Mouse (Mus musculus) embryonic facial prominence, embryonic 11.5 days (tissue): Measurements from ENCODE around the gene Depdc7. TPM values are rescaled to one million over a fixed set of nuclear protein-coding genes. Genes with fewer than 3 reads are reported as not detected.

ENCODE experiments used
- ATAC-seq: fragments of 200-750 bp; cut with Nextera tagmentation; replicated peaks from 2 replicates; pipeline ENCODE4 v1.8.0; 2017; ENCODE audit warnings: low read depth; ENCODE audit not compliant: insufficient number of reproducible peaks, low FRiP score, low TSS enrichment
- DNase-seq: peaks from one replicate; pipeline ENCODE4 v3.0.0-alpha.2; 2015; ENCODE audit warnings: low spot score
- H3K27ac ChIP-seq: fragments of 300-500 bp; sonication (generic); replicated peaks from 2 replicates; pipeline ENCODE4 v1.5.1; 2014; ENCODE audit warnings: mild to moderate bottlenecking, low read depth, low read length, control low read depth
- H3K27me3 ChIP-seq: fragments of 300-500 bp; sonication (generic); 2 replicates; pipeline ENCODE4 v1.6.1; 2014; ENCODE audit warnings: mild to moderate bottlenecking, low read length, moderate library complexity, mixed read lengths; ENCODE audit not compliant: control insufficient read depth, insufficient read depth
- H3K36me3 ChIP-seq: fragments of 300-500 bp; sonication (generic); replicated peaks from 2 replicates; pipeline ENCODE4 v1.6.1; 2014; ENCODE audit warnings: low read depth, mild to moderate bottlenecking, low read length, moderate library complexity, mixed read lengths; ENCODE audit not compliant: control insufficient read depth, insufficient read depth
- H3K4me1 ChIP-seq: fragments of 300-500 bp; sonication (generic); 2 replicates; pipeline ENCODE4 v1.6.1; 2014; ENCODE audit warnings: low read length, mixed read lengths; ENCODE audit not compliant: control insufficient read depth, insufficient read depth
- H3K4me2 ChIP-seq: fragments of 300-500 bp; sonication (generic); 2 replicates; pipeline ENCODE4 v1.6.1; 2014; ENCODE audit warnings: low read depth, mild to moderate bottlenecking, control low read depth, low read length, moderate library complexity
- H3K4me3 ChIP-seq: fragments of 300-500 bp; sonication (generic); 2 replicates; pipeline ENCODE4 v1.5.1; 2014; ENCODE audit warnings: low read depth, low read length, control low read depth
- H3K9ac ChIP-seq: fragments of 300-500 bp; sonication (generic); replicated peaks from 2 replicates; pipeline ENCODE4 v1.6.1; 2014; ENCODE audit warnings: mild to moderate bottlenecking, control low read depth, low read length
- H3K9me3 ChIP-seq: fragments of 300-500 bp; sonication (generic); replicated peaks from 2 replicates; pipeline ENCODE4 v1.6.1; 2016; ENCODE audit warnings: mild to moderate bottlenecking, low read length, inconsistent platforms, mixed read lengths; ENCODE audit not compliant: control insufficient read depth
- WGBS: fragments of 180-500 bp; shearing (Covaris S2); extraction: QIAGEN DNeasy Blood & Tissue Kit; methylation state at CpG from one replicate; pipeline ENCODE4 v1.1.7; 2014; 5-methylcytosine and 5-hydroxymethylcytosine counted together
- polyA plus RNA-seq: library from polyadenylated mRNA; unstranded; fragments of >200 nt; fragmentation: Nextera tagmentation; extraction: Ambion mirVana; gene quantifications from 2 replicates; pipeline ENCODE4 v1.2.1, GENCODE M21; 2014

The Depdc7 gene
- polyA plus RNA-seq, 1 experiment from 2014 or later, result 5.1 TPM

DNA sequence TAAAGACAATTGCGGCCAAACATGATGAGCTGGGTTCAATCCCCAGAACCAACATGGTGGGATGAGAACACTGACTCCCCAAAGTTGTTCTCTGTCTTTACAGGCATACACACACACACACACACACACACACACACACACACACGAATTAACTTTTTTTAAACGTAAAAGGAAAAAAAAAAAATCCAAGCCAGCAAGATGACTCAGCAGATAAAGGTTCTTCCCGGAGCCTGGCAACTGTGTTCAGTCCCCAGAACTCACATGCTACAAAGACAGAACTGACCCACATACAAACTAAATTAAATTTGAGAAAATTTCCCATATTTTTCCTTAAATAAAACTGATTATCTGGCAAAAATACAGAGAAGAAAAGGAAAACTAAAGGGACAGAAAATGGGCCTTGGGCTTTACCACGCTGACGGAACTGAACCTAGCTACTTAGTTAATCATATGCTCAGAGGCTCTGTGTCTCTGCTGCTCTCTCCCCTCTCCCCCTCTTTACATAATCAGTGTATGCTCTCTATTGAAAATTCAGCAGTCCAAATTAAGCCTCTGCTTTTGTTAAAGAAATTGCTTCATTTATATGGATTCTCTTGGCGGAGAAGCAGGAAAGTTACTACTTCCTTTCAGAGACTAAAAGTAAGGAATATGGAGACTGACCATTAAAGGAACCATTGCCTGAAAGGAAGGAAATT lies 10.0 kb downstream of the Depdc7 start:
- no peaks in the 10 kb centered on the region for H3K4me1 ChIP-seq
- no peak for DNase-seq
- WGBS, result 76% methylated on average over 7 of the region's 7 CpGs
- H3K36me3 ChIP-seq, result no peaks in the 10 kb centered on the region
- H3K9me3 ChIP-seq, result no peaks in the 10 kb centered on the region
- H3K4me2 ChIP-seq, result no peak overlapping the region
- no peak for ATAC-seq
- no peak overlapping the region for H3K9ac ChIP-seq
- H3K27ac ChIP-seq, result no peak overlapping the region
- H3K27me3 ChIP-seq, result no peaks in the 10 kb centered on the region
- H3K4me3 ChIP-seq, result no peak overlapping the region

DNA sequence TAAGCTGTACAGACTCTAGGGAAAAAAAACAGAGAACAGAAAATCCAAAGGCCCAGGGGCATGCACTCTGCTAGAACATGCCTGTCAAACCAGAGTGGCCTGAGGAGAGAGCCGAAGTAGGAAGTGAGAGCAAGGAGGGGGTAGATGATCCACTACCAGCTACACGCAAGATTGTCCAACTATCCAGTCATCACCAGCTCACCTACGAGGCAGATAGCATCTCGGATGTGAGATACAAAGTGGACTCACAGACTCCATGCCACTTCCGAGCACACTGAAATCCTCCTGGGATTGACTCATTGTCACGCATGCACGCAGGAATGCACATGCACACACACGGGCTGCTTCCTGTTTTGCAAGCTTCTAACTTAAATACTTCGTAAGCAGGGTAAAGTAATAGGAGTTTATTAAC lies 10.6 kb downstream of the Depdc7 start:
- no peak for DNase-seq
- 78% methylated on average over 9 of the region's 9 CpGs for WGBS
- Histone ChIP-seq H3K9me3 (no peaks in the 10 kb centered on the region), H3K27ac (no peak overlapping the region), H3K9ac (no peak overlapping the region), H3K36me3 (no peaks in the 10 kb centered on the region), H3K4me1 (no peaks in the 10 kb centered on the region), H3K4me3 (no peak overlapping the region), H3K27me3 (no peaks in the 10 kb centered on the region), H3K4me2 (no peak overlapping the region)
- no peak for ATAC-seq

- 72% methylated on average over 1 of the region's 1 CpGs for WGBS
- Histone ChIP-seq H3K27me3 (no peaks in the 10 kb centered on the region), H3K9me3 (no peaks in the 10 kb centered on the region)
These were observed 15.3 kb downstream of the Depdc7 start for GRCm38 (mm10) chr2:104727369-104727768.

DNA sequence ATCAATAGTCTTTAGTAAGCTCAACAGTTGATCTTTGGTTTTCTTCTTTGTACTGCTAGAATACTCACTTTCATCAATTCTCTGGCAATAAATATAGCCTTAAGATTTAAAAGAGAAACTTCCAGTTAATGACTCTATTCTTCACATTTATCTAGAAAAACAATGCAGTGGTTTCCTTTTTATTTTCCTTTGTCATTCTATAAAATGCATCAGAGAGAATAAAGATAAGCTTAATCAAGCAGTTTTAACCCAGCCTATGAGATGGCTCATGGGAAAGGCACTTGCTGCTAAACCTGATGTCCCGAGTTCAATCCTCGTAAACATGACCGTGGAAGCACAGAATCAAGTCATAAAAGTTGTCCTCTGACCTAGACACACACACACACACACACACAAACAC lies 20.7 kb downstream of the Depdc7 start:
- Histone ChIP-seq H3K27ac (no peak overlapping the region), H3K36me3 (no peaks in the 10 kb centered on the region), H3K4me3 (no peak overlapping the region), H3K4me2 (no peak overlapping the region), H3K9ac (no peak overlapping the region), H3K27me3 (no peaks in the 10 kb centered on the region), H3K4me1 (no peaks in the 10 kb centered on the region), H3K9me3 (no peaks in the 10 kb centered on the region)
- WGBS, result 82% methylated on average over 3 of the region's 3 CpGs
- DNase-seq (no peak), ATAC-seq (no peak)

More at GRCm38 (mm10) chr2:104727369-104727768, 15.3 kb downstream of the Depdc7 start:
- Histone ChIP-seq H3K9ac (no peak overlapping the region), H3K4me2 (no peak overlapping the region), H3K27ac (no peak overlapping the region), H3K36me3 (no peaks in the 10 kb centered on the region), H3K4me1 (no peaks in the 10 kb centered on the region), H3K4me3 (no peak overlapping the region)
- DNase-seq (no peak), ATAC-seq (no peak)

GRCm38 (mm10) chr2:104717827-104718226 lies 24.9 kb downstream of the Depdc7 start:
- Histone ChIP-seq H3K27ac (no peak overlapping the region), H3K4me1 (no peaks in the 10 kb centered on the region), H3K27me3 (no peaks in the 10 kb centered on the region), H3K9me3 (no peaks in the 10 kb centered on the region), H3K9ac (no peak overlapping the region), H3K4me3 (no peak overlapping the region), H3K4me2 (no peak overlapping the region), H3K36me3 (no peaks in the 10 kb centered on the region)
- ATAC-seq, result no peak
- DNase-seq, result no peak
- WGBS, result 82% methylated on average over 4 of the region's 4 CpGs

- Histone ChIP-seq H3K27ac (no peak overlapping the region), H3K4me1 (no peaks in the 10 kb centered on the region), H3K4me3 (no peak overlapping the region), H3K9ac (no peak overlapping the region), H3K4me2 (no peak overlapping the region), H3K9me3 (no peaks in the 10 kb centered on the region), H3K27me3 (no peaks in the 10 kb centered on the region), H3K36me3 (no peaks in the 10 kb centered on the region)
- ATAC-seq, result no peak
- WGBS, result 98% methylated on average over 2 of the region's 2 CpGs
- no peak for DNase-seq
These were observed 25.4 kb downstream of the Depdc7 start for GRCm38 (mm10) chr2:104717231-104717735.

DNA sequence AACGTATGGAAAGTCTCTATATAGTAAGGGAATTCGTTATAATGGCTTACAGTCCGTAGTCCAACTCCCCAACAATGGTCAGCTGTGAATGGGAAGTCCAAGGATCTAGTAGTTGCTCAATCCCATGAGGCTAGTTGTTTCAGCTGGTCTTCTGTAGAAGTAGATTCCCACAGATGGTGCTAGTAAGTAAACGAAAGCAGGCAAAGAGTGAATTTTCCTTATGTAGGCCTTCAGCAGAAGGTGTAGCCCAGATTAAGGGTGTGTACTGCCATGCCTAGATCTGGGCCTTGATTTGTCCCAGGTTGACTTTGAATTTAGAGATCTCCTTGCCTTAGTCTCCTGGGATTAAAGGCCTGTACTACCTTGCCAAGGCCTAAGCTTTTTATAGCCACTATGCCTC lies 26.4 kb downstream of the Depdc7 start, which contains the start of gene Pin1rt1:
Gene Pin1rt1 (minus strand): TSS at position 101 of the 400 bp plus-strand sequence.
- DNase-seq (no peak), ATAC-seq (no peak)
- WGBS, result 87% methylated on average over 4 of the region's 4 CpGs
- no peaks in the 10 kb centered on the region for H3K27me3 ChIP-seq
- no peak within 1 kb of the TSS for H3K4me2 ChIP-seq
- no peaks in the 10 kb centered on the region for H3K9me3 ChIP-seq
- H3K4me3 ChIP-seq, result no peak within 1 kb of the TSS
- no peaks in the 10 kb centered on the region for H3K4me1 ChIP-seq
- H3K9ac ChIP-seq, result no peak within 1 kb of the TSS
- H3K36me3 ChIP-seq, result no peaks in the 10 kb centered on the region
- no peak within 1 kb of the TSS for H3K27ac ChIP-seq

DNA sequence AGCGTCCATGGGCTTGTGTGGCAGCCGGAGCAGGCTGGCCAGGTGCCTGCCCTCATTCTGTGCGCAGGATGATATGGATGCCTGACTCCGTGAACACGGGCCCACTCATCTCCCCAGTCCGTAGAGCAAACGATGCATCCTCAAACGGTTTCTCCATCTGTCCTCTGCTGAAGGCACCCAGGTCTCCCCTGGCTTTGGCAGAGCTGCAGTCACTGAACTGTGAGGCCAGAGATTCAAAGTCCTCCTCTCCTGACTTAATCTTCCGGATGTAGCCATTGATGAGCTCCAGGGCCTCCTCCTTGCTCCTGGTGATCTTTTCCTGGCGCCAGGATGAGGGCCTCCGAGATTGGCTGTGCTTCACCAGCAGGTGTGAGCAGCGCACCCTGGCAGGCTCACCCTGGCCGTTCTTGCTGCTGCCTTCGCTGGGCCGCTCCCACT lies 28.4 kb downstream of the Depdc7 start:
- DNase-seq (no peak), ATAC-seq (no peak)
- H3K27me3 ChIP-seq, result no peaks in the 10 kb centered on the region
- H3K9me3 ChIP-seq, result no peaks in the 10 kb centered on the region
- H3K4me2 ChIP-seq, result no peak overlapping the region
- H3K27ac ChIP-seq, result no peak overlapping the region
- WGBS, result 39% methylated on average over 15 of the region's 15 CpGs
- no peak overlapping the region for H3K4me3 ChIP-seq
- H3K4me1 ChIP-seq, result no peaks in the 10 kb centered on the region
- no peak overlapping the region for H3K9ac ChIP-seq
- H3K36me3 ChIP-seq, result no peaks in the 10 kb centered on the region
